Mouse (Mus musculus): ENCODE measurements around the gene Hspb9. TPM values are rescaled to one million over a fixed set of nuclear protein-coding genes. Genes with fewer than 3 reads are reported as not detected.

Gene Hspb9
- total RNA-seq, 2 experiments from 2014 or later = not detected

- peak; percentile 45 to 63 for DNase-seq (ENCODE audit: low spot score in 2 of 2)
Observed at GRCm38 (mm10) chr11:100758707-100759610, 45.3 kb downstream of the Hspb9 start.

GRCm38 (mm10) chr11:100759611-100760233 is 46.1 kb downstream of the Hspb9 start, which contains the start of gene Kcnh4:
Gene Kcnh4, minus strand, starts transcription at chr11:100759942.
- DNase-seq (ENCODE audit: low spot score in 2 of 2) = no peak

GRCm38 (mm10) chr11:100761547-100762045 is 47.9 kb downstream of the Hspb9 start:
- DNase-seq (ENCODE audit: low spot score in 2 of 2) = peak; percentile 87 to 90

- DNase-seq (ENCODE audit: low spot score in 2 of 2) = no peak
Observed at GRCm38 (mm10) chr11:100762831-100763230, 49.2 kb downstream of the Hspb9 start, which contains the start of gene Hcrt. Gene Hcrt, minus strand, starts transcription at chr11:100762931.

Other genes starting within 250 kb of the Hspb9 start
- 10 to 100 TPM; 51.5 to 58.3 TPM for gene Klhl11, start 241.1 kb upstream of the Hspb9 start, total RNA-seq (2021)
- gene Acly, start 185.8 kb upstream of the Hspb9 start, total RNA-seq (2021) = 1,000 to 10,000 TPM; 1,875 to 2,782 TPM
- gene Ttc25, start 168.2 kb upstream of the Hspb9 start, total RNA-seq (2021) = 10 to 100 TPM in 1 of 2 experiments, 1 to 10 TPM in 1; 8.8 to 18.8 TPM
- 10 to 100 TPM; 33.2 to 40.6 TPM for gene Cnp, start 138.9 kb upstream of the Hspb9 start, total RNA-seq (2021)
- 10 to 100 TPM; 31.2 to 31.8 TPM for gene Nkiras2, start 94.6 kb upstream of the Hspb9 start, total RNA-seq (2021)
- 100 to 1,000 TPM; 210 to 238 TPM for gene Dnajc7, start 93.7 kb upstream of the Hspb9 start, total RNA-seq (2021)
- gene Zfp385c, start 21.4 kb upstream of the Hspb9 start, total RNA-seq (2021) = under 1 TPM; 0.10 to 0.16 TPM
- gene Dhx58, start 9.6 kb upstream of the Hspb9 start, total RNA-seq (2021) = 10 to 100 TPM; 33.1 to 33.4 TPM
- 10 to 100 TPM; 32.0 to 43.8 TPM for gene Kat2a, start 1.4 kb upstream of the Hspb9 start, total RNA-seq (2021)
- gene Rab5c, start 24.4 kb downstream of the Hspb9 start, total RNA-seq (2021) = 100 to 1,000 TPM; 189 TPM
- under 1 TPM; 0.10 to 0.16 TPM for gene Kcnh4, start 46.1 kb downstream of the Hspb9 start, total RNA-seq (2021)
- gene Hcrt, start 49.1 kb downstream of the Hspb9 start, total RNA-seq (2021) = not detected
- 10 to 100 TPM; 17.8 to 21.4 TPM for gene Ghdc, start 57.1 kb downstream of the Hspb9 start, total RNA-seq (2021)
- 10 to 100 TPM; 40.1 to 74.3 TPM for gene Stat5b, start 136.9 kb downstream of the Hspb9 start, total RNA-seq (2021)
- gene Stat5a, start 145.5 kb downstream of the Hspb9 start, total RNA-seq (2021) = 10 to 100 TPM; 28.0 to 29.3 TPM
- 100 to 1,000 TPM in 1 of 2 experiments, 10 to 100 TPM in 1; 87.0 to 102 TPM for gene Stat3, start 225.7 kb downstream of the Hspb9 start, total RNA-seq (2021)